Mouse (Mus musculus) ES-Bruce4 (cell line): ENCODE measurements around the gene Rsl24d1. TPM values are rescaled to one million over a fixed set of nuclear protein-coding genes. Genes with fewer than 3 reads are reported as not detected.

Experiments used
- H3K27ac ChIP-seq: 2 replicates; pipeline ENCODE4 v1.5.1; 2012; ENCODE audit warnings: low read length, inconsistent platforms; ENCODE audit not compliant: insufficient read depth
- H3K27me3 ChIP-seq: 2 replicates; pipeline ENCODE4 v1.6.1; 2012; ENCODE audit warnings: mild to moderate bottlenecking, low read length, inconsistent platforms; ENCODE audit not compliant: control insufficient read depth, poor library complexity, insufficient read depth, severe bottlenecking
- H3K36me3 ChIP-seq: 2 replicates; pipeline ENCODE4 v1.6.1; 2012; ENCODE audit warnings: inconsistent platforms, mild to moderate bottlenecking, low read length, moderate library complexity; ENCODE audit not compliant: control insufficient read depth, poor library complexity, insufficient read depth, severe bottlenecking
- H3K4me1 ChIP-seq: one replicate; pipeline ENCODE4 v1.8.1; 2011; ENCODE audit warnings: low read length; ENCODE audit not compliant: control insufficient read depth, insufficient read depth
- H3K4me3 ChIP-seq: 2 replicates; pipeline ENCODE4 v1.5.1; 2011; ENCODE audit warnings: low read depth, mild to moderate bottlenecking, low read length
- H3K9ac ChIP-seq: 2 replicates; pipeline ENCODE4 v1.6.1; 2012; ENCODE audit warnings: low read depth, mild to moderate bottlenecking, inconsistent platforms; ENCODE audit not compliant: poor library complexity, severe bottlenecking
- H3K9me3 ChIP-seq: replicated peaks from 2 replicates; pipeline ENCODE4 v1.6.1; 2012; ENCODE audit warnings: mild to moderate bottlenecking, low read length, inconsistent platforms; ENCODE audit not compliant: control insufficient read depth, poor library complexity, insufficient read depth, severe bottlenecking
- CTCF ChIP-seq: IDR thresholded peaks from one replicate; pipeline ENCODE4 v1.8.1; 2011; ENCODE audit warnings: low read depth, low read length
- EP300 ChIP-seq: IDR thresholded peaks from 2 replicates; pipeline ENCODE4 v1.6.1; 2011; ENCODE audit warnings: low read depth, low read length; ENCODE audit not compliant: insufficient read depth
- POLR2A ChIP-seq: IDR thresholded peaks from one replicate; pipeline ENCODE4 v1.8.1; 2011; ENCODE audit warnings: low read length; ENCODE audit not compliant: insufficient read depth
- polyA plus RNA-seq: library from polyadenylated mRNA; stranded (reverse); fragments of >200 nt; gene quantifications from 2 replicates; pipeline ENCODE4 v1.2.4, GENCODE M21; 2011; ENCODE audit warnings: low read depth; ENCODE audit not compliant: missing spikeins, insufficient read depth, insufficient read length

Gene Rsl24d1
- polyA plus RNA-seq, 1 experiment, result 144 TPM

- Histone ChIP-seq H3K9me3 (no peaks in the 10 kb centered on the region), H3K36me3 (no peaks in the 10 kb centered on the region), H3K4me3 (no peak overlapping the region), H3K9ac (no peak overlapping the region), H3K27ac (no peak overlapping the region), H3K4me1 (no peaks in the 10 kb centered on the region), H3K27me3 (no peaks in the 10 kb centered on the region)
- TF ChIP-seq POLR2A (no peak), CTCF (peak; percentile 34)
Measured at GRCm38 (mm10) chr9:73091747-73092146, 21.5 kb upstream of the Rsl24d1 start.

GRCm38 (mm10) chr9:73094580-73094979 is 18.6 kb upstream of the Rsl24d1 start:
- Histone ChIP-seq H3K9me3 (no peaks in the 10 kb centered on the region), H3K9ac (no peak overlapping the region), H3K4me1 (no peaks in the 10 kb centered on the region), H3K36me3 (no peaks in the 10 kb centered on the region), H3K4me3 (no peak overlapping the region), H3K27me3 (no peaks in the 10 kb centered on the region), H3K27ac (no peak overlapping the region)
- TF ChIP-seq EP300 (peak; percentile 89; the same call in 1 of the 2 replicates), CTCF (no peak)

GRCm38 (mm10) chr9:73097898-73098297 is 15.3 kb upstream of the Rsl24d1 start:
- no peak overlapping the region for H3K27ac ChIP-seq
- peaks cover 5% of the 10 kb centered on the region for H3K4me1 ChIP-seq
- no peak overlapping the region for H3K4me3 ChIP-seq
- TF ChIP-seq POLR2A (no peak), CTCF (no peak), EP300 (no peak)
- no peaks in the 10 kb centered on the region for H3K36me3 ChIP-seq
- no peak overlapping the region for H3K9ac ChIP-seq
- H3K9me3 ChIP-seq, result no peaks in the 10 kb centered on the region
- H3K27me3 ChIP-seq, result no peaks in the 10 kb centered on the region

- Histone ChIP-seq H3K36me3 (no peaks in the 10 kb centered on the region), H3K4me3 (peak within 1 kb of the TSS; percentile 63), H3K27me3 (peaks cover 4% of the 10 kb centered on the region; the same call in 1 of the 2 replicates), H3K4me1 (peaks cover 5% of the 10 kb centered on the region), H3K9me3 (no peaks in the 10 kb centered on the region), H3K27ac (no peak within 1 kb of the TSS), H3K9ac (no peak within 1 kb of the TSS)
- TF ChIP-seq EP300, result no peak
- TF ChIP-seq CTCF, result no peak
- TF ChIP-seq POLR2A, result no peak
Measured at GRCm38 (mm10) chr9:73101536-73101935, 11.7 kb upstream of the Rsl24d1 start, which contains the start of gene Khdc3. TSS of gene Khdc3 (plus strand) at chr9:73101836.

- Histone ChIP-seq H3K9me3 (no peaks in the 10 kb centered on the region), H3K4me1 (peaks cover 5% of the 10 kb centered on the region), H3K9ac (peak within 1 kb of the TSS; percentile 76), H3K27ac (no peak within 1 kb of the TSS), H3K27me3 (peaks cover 4% of the 10 kb centered on the region; the same call in 1 of the 2 replicates), H3K4me3 (peak within 1 kb of the TSS; percentile 63), H3K36me3 (no peaks in the 10 kb centered on the region)
- TF ChIP-seq EP300 (no peak), POLR2A (no peak), CTCF (no peak)
Measured at GRCm38 (mm10) chr9:73102181-73102580, 11.0 kb upstream of the Rsl24d1 start, which contains the start of gene Gm20509. TSS of gene Gm20509 (plus strand) at chr9:73102470.

GRCm38 (mm10) chr9:73103159-73103879 is 9.9 kb upstream of the Rsl24d1 start:
- TF ChIP-seq EP300, result no peak
- TF ChIP-seq POLR2A, result no peak
- peak overlapping the region; percentile 63 for H3K4me3 ChIP-seq
- H3K4me1 ChIP-seq, result peaks cover 5% of the 10 kb centered on the region
- peak overlapping the region; percentile 76 for H3K9ac ChIP-seq
- H3K9me3 ChIP-seq, result no peaks in the 10 kb centered on the region
- H3K27me3 ChIP-seq, result peaks cover 4% of the 10 kb centered on the region; the same call in 1 of the 2 replicates
- no peaks in the 10 kb centered on the region for H3K36me3 ChIP-seq
- H3K27ac ChIP-seq, result no peak overlapping the region
